Mouse (Mus musculus) layer of hippocampus, adult 2 months (tissue): ENCODE data around the gene Gfap. TPM values are rescaled to one million over a fixed set of nuclear protein-coding genes. Genes with fewer than 3 reads are reported as not detected.

ENCODE experiments used
- DNase-seq, 2 experiments: peaks; one replicate each; pipeline ENCODE4 v3.0.0; 2022; ENCODE audit warnings: low spot score in 2 of 2
- H3K27ac ChIP-seq: fragments of 200-600 bp; 2 replicates; pipeline ENCODE4 v1.8.1; 2022
- H3K4me3 ChIP-seq: fragments of 200-600 bp; 2 replicates; pipeline ENCODE4 v1.8.1; 2022; ENCODE audit warnings: mild to moderate bottlenecking
- CTCF ChIP-seq: fragments of 200-600 bp; conservative IDR thresholded peaks from 2 replicates; pipeline ENCODE4 v1.8.1; 2022; ENCODE audit warnings: antibody characterized with exemption, mild to moderate bottlenecking, moderate library complexity
- total RNA-seq, 2 experiments: library from RNA; stranded (reverse); gene quantifications; 2 replicates each; pipeline ENCODE4 v1.2.3; 2021

The Gfap gene
- total RNA-seq, 2 experiments from 2014 or later, result 332 to 341 TPM

- H3K27ac ChIP-seq, result peak within 1 kb of the TSS; percentile 77
Observed at GRCm38 (mm10) chr11:102924557-102925350, 24.0 kb upstream of the Gfap start, which contains the start of gene Kif18b. Gene Kif18b (minus strand): TSS chr11:102925124.

GRCm38 (mm10) chr11:102921491-102921890, 20.8 kb upstream of the Gfap start:
- Histone ChIP-seq H3K27ac (no peak overlapping the region), H3K4me3 (no peak overlapping the region)
- no peak for DNase-seq
- TF ChIP-seq CTCF, result no peak

More at GRCm38 (mm10) chr11:102924557-102925350, 24.0 kb upstream of the Gfap start, which contains the start of gene Kif18b:
- DNase-seq, result peak; percentile 89 to 93
- peak within 1 kb of the TSS; percentile 67 for H3K4me3 ChIP-seq
- no peak for TF ChIP-seq CTCF

- no peak overlapping the region for H3K4me3 ChIP-seq
- H3K27ac ChIP-seq, result no peak overlapping the region
- DNase-seq, result no peak
- TF ChIP-seq CTCF, result no peak
Observed at GRCm38 (mm10) chr11:102918077-102918476, 17.4 kb upstream of the Gfap start.

GRCm38 (mm10) chr11:102915380-102915779, 14.7 kb upstream of the Gfap start:
- no peak for DNase-seq
- Histone ChIP-seq H3K4me3 (no peak overlapping the region), H3K27ac (no peak overlapping the region)
- TF ChIP-seq CTCF, result no peak

- Histone ChIP-seq H3K4me3 (no peak overlapping the region), H3K27ac (no peak overlapping the region)
- no peak for DNase-seq
- no peak for TF ChIP-seq CTCF
Observed at GRCm38 (mm10) chr11:102911376-102911775, 10.7 kb upstream of the Gfap start.

GRCm38 (mm10) chr11:102903654-102904053, 2.9 kb upstream of the Gfap start:
- TF ChIP-seq CTCF, result no peak
- DNase-seq, result no peak
- H3K27ac ChIP-seq, result no peak overlapping the region
- H3K4me3 ChIP-seq, result no peak overlapping the region

- Histone ChIP-seq H3K4me3 (no peak overlapping the region), H3K27ac (no peak overlapping the region)
- no peak for DNase-seq
- no peak for TF ChIP-seq CTCF
Observed at GRCm38 (mm10) chr11:102902107-102902506, 1.4 kb upstream of the Gfap start.

GRCm38 (mm10) chr11:102901199-102901598, 487 bp upstream of the Gfap start:
- H3K4me3 ChIP-seq, result no peak overlapping the region
- DNase-seq, result no peak
- no peak; the same call in 1 of the 2 replicates for TF ChIP-seq CTCF
- peak overlapping the region; percentile 19; the same call in 1 of the 2 replicates for H3K27ac ChIP-seq

GRCm38 (mm10) chr11:102898408-102898807, 2.3 kb downstream of the Gfap start:
- H3K27ac ChIP-seq, result peak overlapping the region; percentile 80
- H3K4me3 ChIP-seq, result no peak overlapping the region
- peak; percentile 43 to 60 for DNase-seq
- TF ChIP-seq CTCF, result no peak

- TF ChIP-seq CTCF, result no peak
- Histone ChIP-seq H3K27ac (peak overlapping the region; percentile 80), H3K4me3 (peak overlapping the region; percentile 39)
- DNase-seq, result no peak
Observed at GRCm38 (mm10) chr11:102896641-102897040, 4.1 kb downstream of the Gfap start.

GRCm38 (mm10) chr11:102895779-102896178, 4.9 kb downstream of the Gfap start:
- TF ChIP-seq CTCF, result no peak
- DNase-seq, result no peak
- peak overlapping the region; percentile 80; the same call in 1 of the 2 replicates for H3K27ac ChIP-seq
- peak overlapping the region; percentile 39 for H3K4me3 ChIP-seq

- TF ChIP-seq CTCF, result no peak
- Histone ChIP-seq H3K27ac (no peak overlapping the region), H3K4me3 (peak overlapping the region; percentile 39; the same call in 1 of the 2 replicates)
- DNase-seq, result no peak
Observed at GRCm38 (mm10) chr11:102894716-102895115, 6.0 kb downstream of the Gfap start.

GRCm38 (mm10) chr11:102893015-102893651, 7.6 kb downstream of the Gfap start:
- Histone ChIP-seq H3K4me3 (peak overlapping the region; percentile 39), H3K27ac (0 out of 2 replicates have a peak overlapping the region, but pooled peaks have one; percentile 18)
- no peak for DNase-seq
- peak; percentile 77 for TF ChIP-seq CTCF
